Mouse (Mus musculus) kidney, embryonic 15.5 days (tissue): ENCODE measurements around the gene Rgs14. TPM values are rescaled to one million over a fixed set of nuclear protein-coding genes. Genes with fewer than 3 reads are reported as not detected.

Source experiments
- ATAC-seq: fragments of 200-750 bp; cut with Nextera tagmentation; replicated peaks from 2 replicates; pipeline ENCODE4 v1.8.0; 2017; ENCODE audit warnings: moderate TSS enrichment; ENCODE audit not compliant: low FRiP score
- H3K27ac ChIP-seq: fragments of 300-500 bp; sonication (generic); 2 replicates; pipeline ENCODE4 v1.5.1; 2015; ENCODE audit warnings: mild to moderate bottlenecking, inconsistent platforms
- H3K27me3 ChIP-seq: fragments of 300-500 bp; sonication (generic); 2 replicates; pipeline ENCODE4 v1.6.1; 2015; ENCODE audit warnings: inconsistent platforms
- H3K36me3 ChIP-seq: fragments of 300-500 bp; sonication (generic); 2 replicates; pipeline ENCODE4 v1.6.1; 2015; ENCODE audit warnings: inconsistent platforms
- H3K4me1 ChIP-seq: fragments of 300-500 bp; sonication (generic); 2 replicates; pipeline ENCODE4 v1.6.1; 2015; ENCODE audit warnings: inconsistent platforms
- H3K4me2 ChIP-seq: fragments of 300-500 bp; sonication (generic); 2 replicates; pipeline ENCODE4 v1.6.1; 2015; ENCODE audit warnings: moderate library complexity, mild to moderate bottlenecking, inconsistent platforms
- H3K4me3 ChIP-seq: fragments of 300-500 bp; sonication (generic); replicated peaks from 2 replicates; pipeline ENCODE4 v1.5.1; 2015; ENCODE audit warnings: mild to moderate bottlenecking, inconsistent platforms
- H3K9ac ChIP-seq: fragments of 300-500 bp; sonication (generic); 2 replicates; pipeline ENCODE4 v1.6.1; 2015; ENCODE audit warnings: mild to moderate bottlenecking, inconsistent platforms
- H3K9me3 ChIP-seq: fragments of 300-500 bp; sonication (generic); replicated peaks from 2 replicates; pipeline ENCODE4 v1.6.1; 2016; ENCODE audit warnings: inconsistent platforms
- WGBS: fragments of 180-500 bp; shearing (Covaris S2); methylation state at CpG from one replicate; pipeline ENCODE4 v1.1.7; 2015; ENCODE audit warnings: mixed read lengths; 5-methylcytosine and 5-hydroxymethylcytosine counted together
- polyA plus RNA-seq: library from polyadenylated mRNA; unstranded; fragments of >200 nt; fragmentation: Nextera tagmentation; extraction: Ambion mirVana; gene quantifications from 2 replicates; pipeline ENCODE4 v1.2.1, GENCODE M21; 2015

Gene Rgs14
- polyA plus RNA-seq, 1 experiment from 2014 or later = 1.1 TPM

- Histone ChIP-seq H3K4me1 (no peaks in the 10 kb centered on the region), H3K4me2 (no peak overlapping the region), H3K36me3 (no peaks in the 10 kb centered on the region), H3K27me3 (no peaks in the 10 kb centered on the region), H3K4me3 (no peak overlapping the region), H3K9me3 (no peaks in the 10 kb centered on the region), H3K27ac (no peak overlapping the region), H3K9ac (no peak overlapping the region)
- no peak for ATAC-seq
- 72% methylated on average over 10 of the region's 10 CpGs for WGBS
Measured at GRCm38 (mm10) chr13:55431889-55432685, 62.6 kb downstream of the Rgs14 start.

Other genes starting within 250 kb of the Rgs14 start
- gene Gm17617, start 236.2 kb upstream of the Rgs14 start, polyA plus RNA-seq = not detected in 2 replicates
- 16.4 and 19.8 TPM in 2 replicates for gene Fgfr4, start 217.1 kb upstream of the Rgs14 start, polyA plus RNA-seq
- 65.1 and 66.9 TPM in 2 replicates for gene Nsd1, start 159.9 kb upstream of the Rgs14 start, polyA plus RNA-seq
- gene Prelid1, start 49.2 kb upstream of the Rgs14 start, polyA plus RNA-seq = 439 and 464 TPM in 2 replicates
- gene Rab24, start 47.8 kb upstream of the Rgs14 start, polyA plus RNA-seq = 81.9 and 87.7 TPM in 2 replicates
- 26.8 and 31.0 TPM in 2 replicates for gene Mxd3, start 39.9 kb upstream of the Rgs14 start, polyA plus RNA-seq
- gene Lman2, start 6.9 kb upstream of the Rgs14 start, polyA plus RNA-seq = 115 and 118 TPM in 2 replicates
- gene Slc34a1, start 28.5 kb downstream of the Rgs14 start, polyA plus RNA-seq = 163 and 180 TPM in 2 replicates
- gene Pfn3, start 45.5 kb downstream of the Rgs14 start, polyA plus RNA-seq = not detected in 2 replicates
- 0.59 and 2.1 TPM in 2 replicates for gene F12, start 57.1 kb downstream of the Rgs14 start, polyA plus RNA-seq
- gene Grk6, start 75.3 kb downstream of the Rgs14 start, polyA plus RNA-seq = 41.6 and 45.9 TPM in 2 replicates
- 0.70 and 0.75 TPM in 2 replicates for gene Prr7, start 94.5 kb downstream of the Rgs14 start, polyA plus RNA-seq
- 168 and 193 TPM in 2 replicates for gene Dbn1, start 118.4 kb downstream of the Rgs14 start, polyA plus RNA-seq
- gene Pdlim7, start 143.9 kb downstream of the Rgs14 start, polyA plus RNA-seq = 141 and 169 TPM in 2 replicates
- 2.9 and 3.0 TPM in 2 replicates for gene Dok3, start 159.6 kb downstream of the Rgs14 start, polyA plus RNA-seq
- 80.4 and 87.4 TPM in 2 replicates for gene Ddx41, start 166.9 kb downstream of the Rgs14 start, polyA plus RNA-seq
- gene Fam193b, start 201.4 kb downstream of the Rgs14 start, polyA plus RNA-seq = 35.1 and 43.2 TPM in 2 replicates
- gene Tmed9, start 204.0 kb downstream of the Rgs14 start, polyA plus RNA-seq = 160 and 246 TPM in 2 replicates
- gene B4galt7, start 230.2 kb downstream of the Rgs14 start, polyA plus RNA-seq = 25.9 and 28.9 TPM in 2 replicates